Mouse (Mus musculus): ENCODE data around the gene Prr19. TPM values are rescaled to one million over a fixed set of nuclear protein-coding genes. Genes with fewer than 3 reads are reported as not detected.

Prr19 gene
- total RNA-seq, 2 experiments from 2014 or later: not detected

- no peak for DNase-seq
Observed at GRCm38 (mm10) chr7:25275555-25276298, 25.5 kb upstream of the Prr19 start.

GRCm38 (mm10) chr7:25277405-25277804, 23.8 kb upstream of the Prr19 start:
- no peak for DNase-seq

- DNase-seq: no peak
Observed at GRCm38 (mm10) chr7:25277998-25278340, 23.2 kb upstream of the Prr19 start.

DNA sequence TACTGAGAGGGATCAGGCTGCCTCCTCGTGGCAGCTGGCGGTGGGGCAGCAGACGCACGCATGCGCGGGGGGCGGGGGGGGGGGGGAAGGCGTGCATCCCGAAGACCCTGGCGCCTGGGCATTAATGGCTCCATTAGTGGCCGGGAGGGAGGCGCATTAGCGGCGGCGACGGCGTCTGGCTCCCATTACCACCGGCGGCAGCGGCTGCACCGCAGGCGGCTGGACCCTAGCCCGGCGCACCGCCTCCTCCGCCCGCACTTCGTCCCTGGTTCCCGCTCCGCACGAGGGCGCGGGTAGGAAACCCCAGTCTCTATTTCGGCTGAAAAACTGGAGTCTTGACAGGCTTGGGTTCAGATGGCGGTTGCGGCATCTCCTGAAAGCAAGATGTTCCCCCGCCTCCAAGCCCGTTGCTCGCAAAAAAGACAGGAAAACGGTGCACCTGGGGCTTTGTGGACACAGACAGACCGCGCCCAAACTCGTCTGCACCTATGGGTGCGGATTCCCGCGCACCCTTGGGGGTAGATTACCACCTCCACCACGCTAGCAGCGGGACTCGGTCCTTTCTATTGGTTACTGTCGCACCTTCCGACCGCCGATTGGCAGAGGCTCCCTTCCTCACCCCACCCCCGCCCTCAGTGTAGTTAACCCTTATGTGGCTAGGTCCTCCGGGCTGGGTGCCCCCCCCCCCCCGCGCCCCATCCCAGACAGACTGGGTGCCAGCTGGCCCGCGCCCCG, 22.7 kb upstream of the Prr19 start:
- DNase-seq: peak; percentile 85

- DNase-seq: peak; percentile 89
Observed at GRCm38 (mm10) chr7:25279076-25279860, 21.9 kb upstream of the Prr19 start.

DNA sequence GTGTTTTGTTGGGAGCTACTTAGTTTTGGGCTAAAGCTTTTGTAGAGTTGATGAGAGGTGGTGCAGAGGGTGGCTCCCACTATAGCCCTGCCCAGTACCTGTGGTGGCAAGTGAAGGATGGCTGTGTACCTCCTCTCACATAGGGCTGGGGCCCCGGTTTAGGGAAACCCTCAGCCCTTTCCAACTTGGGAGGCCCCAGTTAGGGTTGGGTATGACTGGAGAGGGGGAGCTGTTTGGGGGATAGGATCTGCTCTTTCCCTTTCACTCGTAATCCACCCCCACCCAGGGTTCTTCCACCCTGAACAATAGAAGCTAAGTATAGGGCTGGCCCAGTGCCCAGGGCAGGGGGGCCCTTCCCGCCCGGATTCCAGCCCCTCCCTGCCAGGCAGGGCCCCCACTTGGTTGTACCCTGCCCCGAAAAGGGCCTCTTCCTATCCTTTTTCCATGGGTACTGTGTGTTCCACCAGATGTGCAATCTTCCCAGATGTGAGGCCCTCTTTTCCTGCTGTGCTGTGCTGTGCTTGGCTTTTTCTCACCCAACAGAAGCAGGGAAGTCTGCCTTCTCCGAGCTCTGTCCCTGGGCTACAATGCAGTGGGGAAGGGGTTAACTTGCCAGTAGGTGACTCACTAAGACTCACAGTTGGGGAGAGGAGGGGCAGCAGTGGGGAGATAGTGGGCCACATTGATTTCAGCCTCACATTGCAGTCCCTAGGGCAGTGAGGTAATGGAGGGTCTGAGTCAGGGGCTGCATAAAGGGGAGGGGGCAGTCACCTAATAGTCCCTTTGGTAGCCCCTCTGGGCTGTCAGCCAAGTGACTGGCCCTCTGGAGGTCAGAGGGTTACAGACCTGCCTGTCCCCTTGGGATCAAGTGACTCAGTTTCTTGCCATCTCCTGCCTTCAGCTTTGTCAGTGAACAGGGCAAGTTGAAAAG, 21.1 kb upstream of the Prr19 start:
- DNase-seq: no peak

DNA sequence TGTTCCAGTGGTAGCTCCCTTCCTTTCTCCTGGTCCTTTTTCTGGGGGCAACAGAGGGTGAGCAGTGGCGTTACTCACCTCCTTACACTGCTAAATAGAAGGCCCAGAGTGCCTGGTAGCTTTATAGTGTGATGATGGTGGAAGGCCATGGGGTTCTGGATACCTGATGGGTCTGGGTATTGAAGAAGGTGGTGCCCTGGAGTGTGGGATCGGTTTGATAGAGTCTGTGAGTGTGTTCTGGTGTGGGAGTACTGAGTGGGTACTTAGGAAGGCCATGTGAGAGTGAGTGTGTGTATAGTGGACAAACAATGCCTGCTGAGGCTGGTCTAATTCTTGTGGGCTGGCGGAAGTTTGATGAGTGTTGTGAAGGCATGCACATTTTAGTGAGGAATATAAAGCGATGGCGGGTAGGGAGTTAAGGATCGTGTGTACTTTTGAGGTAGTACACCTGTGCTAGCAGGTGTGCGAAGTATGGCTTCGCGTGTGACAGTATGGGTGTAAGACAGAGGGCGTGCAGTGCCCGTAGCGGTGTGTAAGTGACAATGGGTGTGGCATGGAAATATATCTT, 20.0 kb upstream of the Prr19 start:
- DNase-seq: no peak

- DNase-seq: peak; percentile 96
Observed at GRCm38 (mm10) chr7:25281734-25282601, 19.2 kb upstream of the Prr19 start.

DNA sequence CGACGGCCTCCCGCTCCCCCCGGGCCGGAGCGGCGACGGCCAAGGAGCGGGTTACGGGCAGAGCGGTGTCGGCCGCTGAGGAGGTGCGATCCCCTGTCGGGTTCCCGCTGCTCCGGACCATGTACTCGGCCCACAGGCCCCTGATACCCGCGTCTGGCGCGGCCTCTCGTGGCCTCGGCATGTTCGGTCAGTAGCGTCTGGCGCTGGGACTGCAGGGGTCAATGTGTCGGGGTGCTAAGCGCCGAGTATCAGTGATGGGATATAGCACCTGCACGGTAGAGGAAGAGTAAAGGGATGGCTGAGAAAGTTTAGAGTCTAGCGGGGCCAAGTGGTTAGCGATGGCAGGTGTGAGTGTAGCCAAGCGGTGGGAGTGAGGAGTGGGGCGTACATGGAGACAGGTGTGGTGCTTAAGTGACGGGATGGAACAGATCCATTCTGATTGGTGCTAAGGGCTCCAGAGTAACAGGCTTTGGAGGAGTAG, 18.4 kb upstream of the Prr19 start:
- peak in 1 of 2 experiments; percentile 42 for DNase-seq

- DNase-seq: no peak
Observed at GRCm38 (mm10) chr7:25283637-25284036, 17.6 kb upstream of the Prr19 start.

DNA sequence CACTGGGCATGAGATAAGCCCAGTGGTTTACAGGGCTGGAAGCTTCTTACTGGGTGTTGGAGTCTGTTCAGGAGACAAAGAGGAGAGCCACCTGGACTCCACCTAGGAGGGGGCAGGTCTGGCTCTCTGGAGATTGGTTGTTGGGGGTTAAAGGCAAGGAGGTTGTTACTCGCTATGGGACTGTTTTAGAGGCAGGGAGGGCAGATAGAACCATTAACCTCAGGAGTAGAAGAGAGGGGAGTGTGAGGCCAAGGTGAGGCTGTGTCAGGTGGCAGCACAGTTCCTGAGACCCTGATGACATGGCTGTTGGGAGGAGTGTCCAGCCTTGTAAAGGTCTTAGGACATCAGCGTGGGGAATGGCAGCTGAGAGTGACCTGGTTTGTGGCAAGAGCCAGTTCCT, 17.0 kb upstream of the Prr19 start:
- no peak for DNase-seq

- DNase-seq: no peak
Observed at GRCm38 (mm10) chr7:25284766-25285165, 16.4 kb upstream of the Prr19 start.

DNA sequence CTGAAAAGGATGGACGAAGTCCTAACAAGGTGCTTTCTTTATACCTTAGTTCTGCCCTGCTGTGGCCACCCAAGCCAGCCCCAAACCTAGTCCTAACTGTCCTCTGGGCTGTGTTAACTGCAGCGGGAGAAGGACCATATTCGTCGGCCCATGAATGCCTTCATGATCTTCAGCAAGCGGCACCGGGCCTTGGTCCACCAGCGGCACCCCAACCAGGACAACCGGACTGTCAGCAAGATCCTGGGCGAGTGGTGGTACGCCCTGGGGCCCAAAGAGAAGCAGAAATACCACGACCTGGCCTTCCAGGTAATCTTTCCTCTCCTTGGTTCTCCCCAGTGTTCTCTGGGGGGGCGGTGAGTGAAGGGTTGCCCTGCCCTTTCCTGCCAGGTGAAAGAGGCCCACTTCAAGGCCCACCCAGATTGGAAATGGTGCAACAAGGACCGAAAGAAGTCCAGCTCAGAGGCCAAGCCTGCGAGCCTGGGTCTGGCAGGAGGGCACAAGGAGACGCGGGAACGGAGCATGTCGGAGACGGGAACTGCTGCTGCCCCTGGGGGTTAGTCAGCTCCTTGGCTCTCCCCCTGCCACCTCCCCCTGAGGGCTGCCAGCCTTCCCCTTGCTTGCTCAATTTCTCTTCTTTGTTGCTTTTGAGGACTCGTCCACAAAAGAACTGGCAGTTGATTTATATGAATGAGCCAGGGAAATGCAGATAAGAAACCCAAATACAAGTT, 15.5 kb upstream of the Prr19 start:
- no peak for DNase-seq

DNA sequence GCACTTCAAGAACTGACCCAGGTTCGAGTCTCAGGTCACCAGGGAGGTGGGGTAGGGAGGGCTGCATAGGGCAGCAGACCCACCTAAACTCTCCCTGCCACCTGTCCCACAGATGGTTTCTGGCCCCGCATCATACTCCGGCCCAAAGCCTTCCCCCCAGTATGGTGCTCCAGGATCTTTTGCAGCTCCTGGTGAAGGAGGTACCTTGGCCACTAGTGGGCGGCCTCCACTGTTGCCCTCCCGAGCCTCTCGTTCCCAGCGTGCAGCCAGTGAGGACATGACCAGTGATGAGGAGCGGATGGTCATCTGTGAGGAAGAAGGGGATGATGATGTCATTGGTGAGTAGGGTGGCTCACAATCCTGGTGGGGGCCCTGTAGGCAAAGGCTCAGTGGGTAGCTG, 14.2 kb upstream of the Prr19 start:
- DNase-seq: no peak

DNA sequence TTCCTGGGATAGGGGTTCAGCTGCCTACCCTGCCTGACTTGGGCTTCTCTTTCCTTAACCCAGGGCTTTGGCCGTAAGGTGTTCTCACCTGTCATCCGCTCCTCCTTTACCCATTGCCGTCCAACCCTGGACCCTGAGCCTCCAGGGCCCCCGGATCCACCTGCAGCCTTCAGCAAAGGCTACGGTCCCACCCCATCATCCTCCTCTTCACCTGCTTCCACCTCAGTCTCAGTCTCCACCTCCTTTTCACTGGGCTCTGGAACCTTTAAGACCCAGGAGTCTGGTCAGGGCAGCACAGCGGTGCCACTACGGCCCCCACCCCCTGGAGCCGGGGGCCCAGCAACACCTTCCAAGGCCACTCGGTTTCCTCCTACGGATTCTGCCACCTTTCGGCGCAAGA, 13.2 kb upstream of the Prr19 start:
- no peak for DNase-seq

GRCm38 (mm10) chr7:25288721-25289120, 12.5 kb upstream of the Prr19 start:
- peak in 1 of 2 experiments; percentile 1 for DNase-seq

DNA sequence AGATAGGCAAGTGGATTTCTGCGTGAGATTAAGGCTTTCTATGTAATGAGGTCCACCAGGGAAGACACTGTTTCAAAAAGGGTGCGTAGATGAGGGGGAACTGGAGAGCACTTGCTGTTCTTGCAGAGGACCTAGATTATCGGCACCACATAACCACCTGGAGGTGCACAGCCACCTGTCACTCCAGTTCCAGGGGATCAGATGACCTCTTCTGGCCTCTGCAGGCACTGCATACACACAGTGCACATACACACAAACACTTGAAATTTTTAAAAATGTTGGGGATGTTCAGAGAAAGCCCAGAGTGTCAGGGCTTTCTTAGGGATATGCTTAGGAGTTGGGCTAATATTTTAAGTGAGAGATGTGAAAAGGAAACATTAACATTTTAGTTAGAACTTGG, 11.3 kb upstream of the Prr19 start:
- DNase-seq: no peak

DNA sequence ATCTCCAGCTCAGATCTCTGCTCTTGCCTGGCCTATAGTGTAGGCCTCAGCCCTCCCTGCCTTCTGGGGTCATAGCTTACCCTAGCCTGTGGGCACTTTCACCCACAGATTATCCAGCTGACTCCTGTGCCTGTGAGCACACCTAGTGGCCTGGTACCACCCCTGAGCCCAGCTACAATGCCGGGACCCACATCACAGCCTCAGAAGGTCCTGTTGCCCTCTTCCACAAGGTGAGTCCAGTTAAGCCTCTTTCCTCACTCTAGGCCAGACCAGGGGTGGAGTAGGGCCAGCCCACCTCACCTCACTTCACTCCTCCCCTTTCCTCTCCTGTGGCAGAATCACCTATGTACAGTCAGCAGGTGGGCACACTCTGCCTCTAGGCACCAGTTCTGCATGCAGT, 10.7 kb upstream of the Prr19 start:
- DNase-seq: no peak

- peak in 1 of 2 experiments; percentile 6 for DNase-seq
Observed at GRCm38 (mm10) chr7:25290911-25291310, 10.3 kb upstream of the Prr19 start.

GRCm38 (mm10) chr7:25292107-25292506, 9.1 kb upstream of the Prr19 start:
- peak in 1 of 2 experiments; percentile 1 for DNase-seq
